Mouse (Mus musculus): ENCODE measurements around the gene Eef1b2. TPM values are rescaled to one million over a fixed set of nuclear protein-coding genes. Genes with fewer than 3 reads are reported as not detected.
"Not testable (repeated sequence)": the region's sequence is repeated elsewhere in the genome, so short reads cannot be mapped to it uniquely, and the experiment has no call there.

Gene Eef1b2
- total RNA-seq, 2 experiments from 2014 or later, result 333 TPM

DNA sequence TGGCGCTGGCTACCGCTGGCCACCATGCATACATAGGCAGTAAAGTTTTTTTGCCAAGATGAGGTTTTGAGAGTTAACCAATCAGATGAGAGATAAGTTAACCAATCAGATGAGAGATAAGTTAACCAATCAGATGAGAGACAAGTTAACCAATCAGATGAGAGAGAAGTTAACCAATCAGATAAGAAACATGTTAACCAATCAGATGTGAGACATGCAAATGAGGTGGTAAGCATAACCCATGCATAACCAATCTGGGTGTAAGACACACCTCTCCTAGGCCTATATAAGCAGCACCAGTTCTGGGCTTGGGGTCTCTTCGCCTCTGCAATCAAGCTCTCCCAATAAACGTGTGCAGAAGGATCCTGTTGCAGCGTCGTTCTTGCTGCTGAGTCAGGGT is 8.8 kb downstream of the Eef1b2 start:
- DNase-seq (ENCODE audit: low spot score in 2 of 2); intact Hi-C loops (cut with DNase I): not testable (repeated sequence)

DNA sequence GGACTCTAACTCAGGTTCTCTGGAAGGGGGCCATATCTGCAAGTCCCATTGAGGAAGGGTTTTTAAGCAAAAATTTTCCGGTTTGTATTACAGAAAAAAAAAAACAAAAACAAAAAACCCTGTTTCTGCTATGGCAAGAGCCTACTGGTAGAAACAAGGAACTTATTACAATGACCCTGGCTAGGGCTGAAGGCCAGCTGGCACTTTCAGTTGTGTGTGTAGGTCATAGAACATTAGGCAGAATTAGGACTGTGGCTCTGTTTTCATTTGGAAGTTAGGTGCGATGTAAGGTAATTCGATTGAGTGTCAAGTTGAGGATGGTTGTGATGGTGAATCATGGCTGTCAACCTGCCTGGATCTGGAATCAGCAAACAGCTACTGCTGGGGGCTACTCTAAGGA is 11.9 kb downstream of the Eef1b2 start:
- intact Hi-C loops (cut with DNase I), result no loop called here

GRCm38 (mm10) chr1:63190851-63191250 is 14.2 kb downstream of the Eef1b2 start:
- peak in 1 of 2 experiments; percentile 8 for DNase-seq (ENCODE audit: low spot score in 2 of 2)
- intact Hi-C loops (cut with DNase I), result no loop called here

More for the DNA sequence above, 11.9 kb downstream of the Eef1b2 start:
- DNase-seq (ENCODE audit: low spot score in 2 of 2), result no peak

GRCm38 (mm10) chr1:63192306-63193065 is 15.9 kb downstream of the Eef1b2 start:
- no peak for DNase-seq (ENCODE audit: low spot score in 2 of 2)
- intact Hi-C loops (cut with DNase I), result no loop called here

- intact Hi-C loops (cut with DNase I), result no loop called here
- no peak for DNase-seq (ENCODE audit: low spot score in 2 of 2)
Observed at GRCm38 (mm10) chr1:63195848-63196512, 19.4 kb downstream of the Eef1b2 start.

DNA sequence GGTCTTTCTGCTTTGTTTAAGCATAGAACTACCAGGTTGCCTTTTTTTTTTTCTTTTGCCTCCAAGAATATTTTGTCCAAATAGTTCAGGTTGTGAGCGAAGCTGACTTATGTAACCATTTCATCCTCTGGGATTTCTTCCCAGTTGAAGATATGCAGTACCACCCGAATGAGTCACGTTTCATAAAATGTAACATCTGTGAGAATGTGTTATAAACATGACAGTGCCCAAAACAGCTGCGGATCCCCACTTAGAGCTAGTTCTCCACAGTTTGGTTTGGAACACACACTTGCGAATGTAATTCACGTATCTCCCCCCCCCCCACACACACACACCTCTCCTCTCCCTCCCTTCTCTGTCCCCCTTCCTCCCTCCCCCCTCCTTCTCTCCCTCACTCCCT is 22.8 kb downstream of the Eef1b2 start:
- DNase-seq (ENCODE audit: low spot score in 2 of 2), result peak in 1 of 2 experiments; percentile 38
- intact Hi-C loops (cut with DNase I), result no loop called here

GRCm38 (mm10) chr1:63200322-63200721 is 23.7 kb downstream of the Eef1b2 start:
- DNase-seq (ENCODE audit: low spot score in 2 of 2), result no peak
- intact Hi-C loops (cut with DNase I), result no loop called here

DNA sequence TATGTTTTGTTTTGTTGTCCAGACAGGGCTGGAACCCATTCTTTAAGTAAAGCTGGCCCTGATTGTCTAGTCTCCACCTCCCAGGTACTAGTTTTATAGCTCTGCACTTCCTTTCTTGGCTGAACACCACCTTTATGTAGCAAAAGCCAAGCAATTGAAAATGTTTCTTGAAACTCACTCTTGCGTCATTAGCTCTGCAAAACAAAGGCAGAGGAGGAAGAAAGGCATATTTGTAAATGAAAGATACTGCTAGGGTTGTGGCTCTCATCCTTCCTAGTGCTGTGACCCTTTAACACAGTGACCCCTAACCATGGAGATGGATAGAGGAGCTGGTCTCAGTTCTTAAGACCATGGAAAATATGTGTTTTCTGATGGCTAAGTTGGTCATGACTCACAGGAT is 25.0 kb downstream of the Eef1b2 start:
- DNase-seq (ENCODE audit: low spot score in 2 of 2), result no peak
- intact Hi-C loops (cut with DNase I), result no loop called here

DNA sequence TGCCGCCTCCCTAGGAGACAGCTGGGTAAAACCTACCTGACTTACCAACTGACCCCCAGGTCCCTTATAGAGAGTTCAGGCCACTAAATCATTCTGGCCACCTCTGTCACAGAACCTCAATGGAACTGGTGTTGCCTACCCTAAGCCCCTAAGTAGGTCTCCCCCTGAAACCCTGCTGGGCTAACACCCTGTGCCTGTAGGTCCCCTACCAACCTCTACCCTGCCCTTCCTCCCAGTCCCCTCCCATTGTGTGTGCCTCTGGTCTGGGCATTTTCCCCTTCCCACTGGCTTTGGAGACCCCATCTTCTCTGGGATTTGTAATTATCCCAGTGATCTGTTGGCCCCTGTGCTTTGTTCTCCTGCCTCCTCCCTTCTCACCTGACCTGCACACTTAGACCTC is 26.8 kb downstream of the Eef1b2 start:
- intact Hi-C loops (cut with DNase I), result no loop called here
- no peak for DNase-seq (ENCODE audit: low spot score in 2 of 2)

DNA sequence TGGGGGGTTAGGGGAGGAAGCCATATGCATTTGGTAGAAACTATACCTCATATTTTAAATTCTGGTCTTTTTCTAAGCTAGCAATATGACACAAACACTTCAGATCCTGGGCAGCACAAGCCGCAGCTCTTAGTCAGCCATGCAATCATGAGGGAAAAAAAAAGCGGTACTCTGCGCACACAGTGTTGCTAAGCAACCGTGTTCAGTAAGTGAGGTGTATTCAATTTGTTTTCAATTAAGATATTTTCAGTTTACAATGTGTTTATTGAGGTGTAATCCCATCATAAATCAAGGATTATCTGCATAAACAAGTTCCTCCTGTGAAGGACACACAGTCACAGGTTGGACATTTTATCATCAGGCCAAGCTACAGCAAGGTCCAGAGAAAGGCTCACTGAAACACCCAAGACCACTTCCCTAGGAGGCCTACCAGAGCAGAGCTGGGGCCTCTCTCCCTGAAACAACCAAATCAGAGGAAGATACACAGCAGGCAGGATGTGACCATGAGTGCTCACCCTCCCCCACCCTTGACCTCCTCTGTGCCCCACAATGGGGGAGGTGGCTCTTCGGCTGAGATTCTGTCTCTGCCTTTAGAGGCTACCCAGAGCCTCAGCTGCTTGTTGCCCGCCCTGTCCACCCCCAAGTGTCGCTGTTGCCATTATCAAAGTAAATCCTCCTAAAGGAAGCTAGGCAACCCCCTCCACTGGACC is 27.5 kb downstream of the Eef1b2 start:
- peak; percentile 45 to 72 for DNase-seq (ENCODE audit: low spot score in 2 of 2)
- intact Hi-C loops (cut with DNase I), result no loop called here

GRCm38 (mm10) chr1:63204660-63205394 is 28.2 kb downstream of the Eef1b2 start:
- intact Hi-C loops (cut with DNase I), result no loop called here

DNA sequence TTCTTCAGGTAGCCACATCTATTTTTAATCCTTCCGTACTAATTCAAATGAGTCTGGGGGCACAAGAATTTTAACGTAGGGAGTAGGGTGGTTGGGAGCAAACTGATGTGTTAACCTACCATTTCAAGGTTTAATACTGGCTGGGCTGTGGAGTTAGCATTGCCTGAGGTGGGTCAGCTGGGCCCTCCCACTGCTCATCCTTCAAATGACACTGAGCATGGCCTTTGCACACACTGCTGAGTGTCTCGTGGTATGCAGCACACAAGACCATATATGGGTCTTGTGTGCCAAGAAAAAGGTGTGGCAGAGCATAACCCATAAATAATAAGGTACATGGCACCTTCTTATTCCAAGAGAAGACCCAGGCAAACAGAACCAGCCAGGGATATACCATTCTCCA is 31.0 kb downstream of the Eef1b2 start:
- DNase-seq (ENCODE audit: low spot score in 2 of 2), result no peak
- intact Hi-C loops (cut with DNase I), result no loop called here

More at GRCm38 (mm10) chr1:63204660-63205394, 28.2 kb downstream of the Eef1b2 start:
- no peak for DNase-seq (ENCODE audit: low spot score in 2 of 2)

DNA sequence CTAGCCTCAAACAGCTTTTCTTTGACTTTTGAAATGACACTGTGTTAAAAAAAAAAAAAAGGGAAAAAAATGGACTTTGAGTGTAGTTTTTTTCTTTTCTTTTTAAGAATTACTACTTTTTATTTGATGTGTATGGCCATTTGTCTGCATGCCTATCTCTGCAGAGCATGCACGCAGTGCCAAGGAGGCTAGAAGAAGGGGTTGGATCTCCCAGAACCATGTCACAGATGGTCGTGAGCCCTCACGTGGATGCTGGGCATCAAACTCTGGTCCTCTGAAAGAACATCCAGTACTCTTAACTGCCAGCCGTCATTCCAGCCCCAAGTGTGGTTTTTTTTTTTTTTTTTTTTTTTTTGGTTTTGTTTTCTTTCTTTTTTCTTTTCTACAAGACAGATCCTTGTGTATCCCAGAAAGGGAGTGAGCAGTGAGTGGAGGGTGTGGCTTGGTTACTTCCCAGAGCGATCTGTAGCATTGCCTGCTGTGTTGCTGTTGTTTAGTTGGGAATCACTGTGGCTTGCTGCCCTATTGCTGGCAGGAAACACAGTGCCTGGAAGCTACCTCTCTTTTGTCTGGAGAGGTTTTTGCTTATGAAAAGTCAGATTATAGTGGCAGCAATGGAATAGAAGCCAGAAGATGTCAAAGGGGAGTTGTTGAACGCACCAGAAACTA is 33.4 kb downstream of the Eef1b2 start:
- intact Hi-C loops (cut with DNase I), result no loop called here

GRCm38 (mm10) chr1:63213478-63214270 is 37.0 kb downstream of the Eef1b2 start:
- DNase-seq (ENCODE audit: low spot score in 2 of 2), result peak in 1 of 2 experiments; percentile 13
- intact Hi-C loops (cut with DNase I), result no loop called here

More for the DNA sequence above, 33.4 kb downstream of the Eef1b2 start:
- DNase-seq (ENCODE audit: low spot score in 2 of 2), result no peak

DNA sequence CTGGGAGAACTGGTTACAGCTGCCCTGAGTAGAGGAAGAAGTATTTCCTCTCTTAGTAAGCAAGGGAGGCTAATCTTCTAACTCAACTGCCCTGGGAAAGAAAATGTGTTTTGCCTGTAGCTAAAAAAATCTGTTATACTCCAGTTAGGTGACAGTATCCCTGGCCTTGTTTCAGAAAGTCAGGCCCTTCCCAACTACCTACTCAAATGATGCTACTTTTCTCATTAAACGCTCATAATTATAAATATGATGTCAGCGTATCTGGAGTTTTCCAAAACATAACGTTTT is 37.6 kb downstream of the Eef1b2 start, which contains the start of gene Gpr1:
Gpr1 (minus strand) TSS at position 273 of the 288 bp plus-strand sequence.
- DNase-seq (ENCODE audit: low spot score in 2 of 2), result no peak
- intact Hi-C loops (cut with DNase I), result no loop called here

DNA sequence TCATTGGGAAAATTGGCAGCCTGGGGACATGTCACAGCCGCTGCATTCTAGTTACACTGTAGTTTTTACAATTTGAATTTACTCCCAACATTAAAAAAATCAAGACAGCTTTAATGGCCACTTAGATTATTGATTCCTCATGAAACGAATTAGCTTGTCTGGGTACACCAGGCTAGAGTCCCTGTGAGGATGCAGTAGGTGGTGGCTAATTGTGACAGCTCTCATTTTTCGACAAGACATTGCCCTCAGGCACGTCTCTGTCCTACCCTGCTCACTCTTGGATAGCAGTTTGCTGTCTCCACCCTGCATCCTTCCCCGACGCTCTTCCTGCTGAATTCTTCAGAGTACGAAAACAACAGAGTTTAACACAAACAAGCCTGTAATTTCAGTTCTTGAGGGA is 38.0 kb downstream of the Eef1b2 start:
- DNase-seq (ENCODE audit: low spot score in 2 of 2), result no peak
- intact Hi-C loops (cut with DNase I), result no loop called here

GRCm38 (mm10) chr1:63219277-63219676 is 42.7 kb downstream of the Eef1b2 start:
- no peak for DNase-seq (ENCODE audit: low spot score in 2 of 2)
- intact Hi-C loops (cut with DNase I), result no loop called here

DNA sequence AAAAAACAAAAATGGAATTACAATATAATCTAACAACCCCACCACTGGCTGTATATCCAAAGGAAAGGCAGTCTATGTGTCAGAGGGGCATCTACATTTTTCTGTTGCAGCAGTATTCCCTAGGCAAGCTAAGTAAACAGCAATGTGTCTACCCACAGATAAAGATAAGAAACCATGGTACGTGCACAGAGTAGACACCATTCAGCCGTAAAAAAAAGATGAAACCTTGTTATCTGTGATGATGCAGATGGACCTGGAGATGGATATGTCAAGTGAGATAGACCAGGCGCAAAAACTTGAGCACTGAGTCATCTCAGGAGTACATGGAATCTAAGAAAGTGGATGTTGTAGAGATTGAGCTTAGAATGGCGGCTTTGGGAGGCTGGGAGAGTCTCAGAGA is 48.4 kb downstream of the Eef1b2 start:
- DNase-seq (ENCODE audit: low spot score in 2 of 2), result no peak

GRCm38 (mm10) chr1:63225890-63226289 is 49.3 kb downstream of the Eef1b2 start:
- intact Hi-C loops (cut with DNase I), result no loop called here

More for the DNA sequence above, 48.4 kb downstream of the Eef1b2 start:
- intact Hi-C loops (cut with DNase I), result no loop called here

More at GRCm38 (mm10) chr1:63225890-63226289, 49.3 kb downstream of the Eef1b2 start:
- DNase-seq (ENCODE audit: low spot score in 2 of 2), result no peak

Measured in left cerebral cortex, postnatal 25 days (tissue).